Mouse (Mus musculus): ENCODE data around the gene Kremen1.

DNA sequence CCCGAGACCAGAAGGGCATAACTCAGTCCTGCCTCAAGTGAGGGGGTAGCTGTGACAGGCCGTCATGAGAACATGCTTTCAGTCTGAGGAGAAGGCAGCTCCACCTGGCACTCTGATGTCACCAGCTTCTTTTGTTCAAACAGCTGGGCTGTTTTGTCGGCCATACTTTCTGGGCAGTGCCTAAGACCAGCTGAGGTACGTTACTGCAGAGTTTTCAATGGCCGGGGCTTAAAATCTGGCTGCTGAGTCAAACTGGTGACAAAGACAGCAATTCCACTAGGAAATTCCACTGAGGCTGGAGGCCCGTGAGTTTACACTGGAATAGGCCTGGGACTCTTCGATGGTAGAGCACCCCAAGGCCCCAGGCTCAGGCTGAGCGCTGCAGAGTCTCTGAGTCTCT is 84.7 kb downstream of the Kremen1 start:
- TF ChIP-seq CTCF (IDR thresholded peaks at IDR 0.05; ENCODE audit: low read depth, low read length) (no peak), EP300 (IDR thresholded peaks at IDR 0.05; ENCODE audit: insufficient read depth, low read depth, low read length) (no peak)

Data from ES-Bruce4 (cell line).